Mouse (Mus musculus) forebrain, embryonic 15.5 days (tissue): ENCODE measurements around the gene Ovca2. TPM values are rescaled to one million over a fixed set of nuclear protein-coding genes. Genes with fewer than 3 reads are reported as not detected.
A peak's percentile ranks its signal among the peaks of the same experiment; 100 is the strongest.
"Not testable (repeated sequence)": the region's sequence is repeated elsewhere in the genome, so short reads cannot be mapped to it uniquely, and the experiment has no call there.

Experiments used
- ATAC-seq: fragments of 200-750 bp; cut with Nextera tagmentation; replicated peaks from 2 replicates; pipeline ENCODE4 v1.8.0; 2017; ENCODE audit warnings: mild to moderate bottlenecking, moderate TSS enrichment, moderate library complexity
- H3K27ac ChIP-seq: fragments of 300-500 bp; sonication (generic); replicated peaks from 2 replicates; pipeline ENCODE4 v1.5.1; 2015; ENCODE audit warnings: mild to moderate bottlenecking, inconsistent platforms
- H3K27me3 ChIP-seq: fragments of 300-500 bp; sonication (generic); 2 replicates; pipeline ENCODE4 v1.6.1; 2015; ENCODE audit warnings: inconsistent platforms
- H3K36me3 ChIP-seq: fragments of 300-500 bp; sonication (generic); 2 replicates; pipeline ENCODE4 v1.6.1; 2015; ENCODE audit warnings: mild to moderate bottlenecking, inconsistent platforms
- H3K4me1 ChIP-seq: fragments of 300-500 bp; sonication (generic); 2 replicates; pipeline ENCODE4 v1.6.1; 2015; ENCODE audit warnings: inconsistent platforms
- H3K4me2 ChIP-seq: fragments of 300-500 bp; sonication (generic); replicated peaks from 2 replicates; pipeline ENCODE4 v1.6.1; 2015; ENCODE audit warnings: mild to moderate bottlenecking, inconsistent platforms
- H3K4me3 ChIP-seq: fragments of 300-500 bp; sonication (generic); 2 replicates; pipeline ENCODE4 v1.5.1; 2015; ENCODE audit warnings: mild to moderate bottlenecking, inconsistent platforms
- H3K9ac ChIP-seq: fragments of 300-500 bp; sonication (generic); replicated peaks from 2 replicates; pipeline ENCODE4 v1.6.1; 2015; ENCODE audit warnings: mild to moderate bottlenecking, inconsistent platforms
- H3K9me3 ChIP-seq: fragments of 300-500 bp; sonication (generic); 2 replicates; pipeline ENCODE4 v1.6.1; 2016; ENCODE audit warnings: inconsistent platforms
- WGBS: fragments of 180-500 bp; shearing (Covaris S2); methylation state at CpG from one replicate; pipeline ENCODE4 v1.1.7; 2015; ENCODE audit warnings: mixed read lengths; 5-methylcytosine and 5-hydroxymethylcytosine counted together
- polyA plus RNA-seq: library from polyadenylated mRNA; unstranded; fragments of >200 nt; fragmentation: Nextera tagmentation; extraction: Ambion mirVana; gene quantifications from 2 replicates; pipeline ENCODE4 v1.2.1, GENCODE M21; 2015

The Ovca2 gene
- polyA plus RNA-seq, 1 experiment from 2014 or later = 15.4 TPM

DNA sequence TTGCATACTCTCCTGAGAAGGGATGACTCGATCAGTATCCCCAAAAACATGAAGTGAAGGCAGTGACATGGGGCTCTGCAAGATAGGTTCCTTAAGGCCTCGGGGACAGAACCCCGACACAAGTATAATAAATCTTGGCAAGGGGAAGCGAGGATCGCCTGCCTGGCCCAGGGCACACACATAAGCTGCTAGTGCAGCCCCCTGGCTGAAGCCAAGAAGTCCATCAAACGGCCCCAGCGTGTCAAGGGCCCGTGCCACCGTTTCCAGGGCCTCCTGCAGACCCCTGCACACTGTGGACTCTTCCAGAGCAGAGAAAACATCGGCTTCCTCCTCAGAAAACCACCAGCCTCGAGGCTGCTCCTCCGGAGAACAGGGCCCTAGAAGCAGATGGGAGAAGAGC, 624 bp downstream of the Ovca2 start:
- Histone ChIP-seq H3K27me3 (no peaks in the 10 kb centered on the region), H3K4me3 (peak overlapping the region; percentile 77), H3K9ac (peak overlapping the region; percentile 81), H3K36me3 (peaks cover 5% of the 10 kb centered on the region; the same call in 1 of the 2 replicates), H3K9me3 (no peaks in the 10 kb centered on the region), H3K4me1 (peaks cover 26% of the 10 kb centered on the region), H3K27ac (peak overlapping the region; percentile 97), H3K4me2 (peak overlapping the region; percentile 88)
- WGBS = 58% methylated on average over 12 of the region's 12 CpGs
- ATAC-seq = no peak

DNA sequence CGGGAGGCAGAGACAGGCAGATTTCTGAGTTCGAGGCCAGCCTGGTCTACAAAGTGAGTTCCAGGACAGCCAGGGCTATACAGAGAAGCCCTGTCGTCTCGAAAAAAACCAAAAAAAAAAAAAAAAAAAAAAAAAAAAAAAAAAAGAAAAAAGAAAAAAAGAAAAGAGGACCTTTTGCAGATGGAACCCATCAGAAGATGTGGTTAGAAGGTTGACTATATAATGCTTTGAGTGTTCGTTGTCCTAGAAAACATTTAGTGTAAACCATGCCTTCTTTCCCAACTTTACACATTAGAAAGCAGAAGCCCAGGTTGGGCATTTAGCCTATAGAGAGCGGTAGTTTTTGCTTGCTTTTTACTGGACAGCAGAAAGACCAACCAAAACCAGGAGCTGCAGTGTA, 4.1 kb downstream of the Ovca2 start:
- H3K36me3 ChIP-seq, H3K9me3 ChIP-seq, H3K27ac ChIP-seq, H3K4me2 ChIP-seq, H3K4me3 ChIP-seq, ATAC-seq, H3K9ac ChIP-seq: not testable (repeated sequence)
- peaks cover 50% of the 10 kb centered on the region for H3K4me1 ChIP-seq
- peaks cover 19% of the 10 kb centered on the region; the same call in 1 of the 2 replicates for H3K27me3 ChIP-seq
- 72% methylated on average over 6 of the region's 6 CpGs for WGBS

DNA sequence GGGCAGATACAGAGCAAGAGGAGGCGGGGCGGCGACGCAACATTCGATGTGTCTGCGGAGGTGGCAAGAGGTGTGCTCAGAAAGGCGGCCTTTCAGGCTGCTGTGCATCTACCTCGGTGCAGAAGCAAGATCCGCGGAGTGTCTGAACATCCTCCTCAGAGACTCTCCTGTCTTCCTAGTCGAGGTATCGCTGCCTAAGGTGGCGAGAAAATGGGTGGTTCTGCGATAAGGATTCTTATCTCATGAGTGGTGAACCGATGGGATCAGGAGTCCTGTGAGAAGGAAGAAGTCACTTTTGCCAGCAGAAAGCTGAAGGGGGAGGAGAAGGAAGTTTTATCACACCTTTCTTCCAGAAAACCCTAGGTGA, 4.9 kb downstream of the Ovca2 start:
- no peak for ATAC-seq
- Histone ChIP-seq H3K9ac (peak overlapping the region; percentile 56), H3K9me3 (no peaks in the 10 kb centered on the region), H3K4me3 (peak overlapping the region; percentile 83), H3K36me3 (peaks cover 5% of the 10 kb centered on the region; the same call in 1 of the 2 replicates), H3K4me2 (peak overlapping the region; percentile 79), H3K27me3 (peaks cover 27% of the 10 kb centered on the region), H3K27ac (peak overlapping the region; percentile 73), H3K4me1 (peaks cover 52% of the 10 kb centered on the region)
- 2% methylated on average over 15 of the region's 15 CpGs for WGBS

DNA sequence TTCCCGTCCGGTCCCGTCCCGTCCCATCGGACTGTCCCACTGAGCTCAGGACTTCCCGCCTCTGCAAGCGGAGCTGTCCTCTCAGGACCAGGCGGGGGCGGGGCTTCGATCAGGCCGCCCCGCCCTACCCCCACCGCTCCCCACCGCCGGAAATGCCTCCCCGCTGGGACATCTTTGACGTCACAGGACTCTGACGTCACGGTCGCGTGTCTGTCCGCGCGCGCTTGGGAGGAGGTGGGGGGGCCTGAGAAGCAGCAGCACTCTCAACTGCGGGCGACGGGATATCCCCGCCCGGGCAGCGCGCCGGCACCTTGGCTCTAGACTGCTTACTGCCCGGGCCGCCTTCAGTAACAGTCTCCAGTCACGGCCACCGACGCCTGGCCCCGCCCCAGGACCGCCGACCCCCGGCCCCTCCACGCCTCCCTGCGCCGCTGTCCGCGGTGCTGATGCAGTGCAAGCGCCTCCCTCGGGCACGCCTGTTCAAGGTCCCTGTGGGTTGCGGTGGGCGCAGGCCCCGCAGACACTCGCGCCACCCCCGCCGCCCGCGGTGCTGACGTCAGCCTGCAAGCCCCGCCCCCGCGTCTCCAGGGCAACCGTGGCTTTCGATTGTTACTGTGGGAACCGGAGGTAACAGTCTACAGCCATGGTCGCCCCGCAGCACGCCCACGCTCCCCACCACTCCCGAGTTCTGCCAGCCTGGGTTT, 5.4 kb downstream of the Ovca2 start:
- Histone ChIP-seq H3K27ac (peak overlapping the region; percentile 73), H3K27me3 (peaks cover 31% of the 10 kb centered on the region), H3K36me3 (peaks cover 5% of the 10 kb centered on the region; the same call in 1 of the 2 replicates), H3K4me1 (peaks cover 57% of the 10 kb centered on the region), H3K9ac (peak overlapping the region; percentile 56), H3K4me3 (peak overlapping the region; percentile 83), H3K9me3 (no peaks in the 10 kb centered on the region), H3K4me2 (peak overlapping the region; percentile 79)
- peak; percentile 60 for ATAC-seq
- under 1% methylated on average over 71 of the region's 71 CpGs for WGBS

DNA sequence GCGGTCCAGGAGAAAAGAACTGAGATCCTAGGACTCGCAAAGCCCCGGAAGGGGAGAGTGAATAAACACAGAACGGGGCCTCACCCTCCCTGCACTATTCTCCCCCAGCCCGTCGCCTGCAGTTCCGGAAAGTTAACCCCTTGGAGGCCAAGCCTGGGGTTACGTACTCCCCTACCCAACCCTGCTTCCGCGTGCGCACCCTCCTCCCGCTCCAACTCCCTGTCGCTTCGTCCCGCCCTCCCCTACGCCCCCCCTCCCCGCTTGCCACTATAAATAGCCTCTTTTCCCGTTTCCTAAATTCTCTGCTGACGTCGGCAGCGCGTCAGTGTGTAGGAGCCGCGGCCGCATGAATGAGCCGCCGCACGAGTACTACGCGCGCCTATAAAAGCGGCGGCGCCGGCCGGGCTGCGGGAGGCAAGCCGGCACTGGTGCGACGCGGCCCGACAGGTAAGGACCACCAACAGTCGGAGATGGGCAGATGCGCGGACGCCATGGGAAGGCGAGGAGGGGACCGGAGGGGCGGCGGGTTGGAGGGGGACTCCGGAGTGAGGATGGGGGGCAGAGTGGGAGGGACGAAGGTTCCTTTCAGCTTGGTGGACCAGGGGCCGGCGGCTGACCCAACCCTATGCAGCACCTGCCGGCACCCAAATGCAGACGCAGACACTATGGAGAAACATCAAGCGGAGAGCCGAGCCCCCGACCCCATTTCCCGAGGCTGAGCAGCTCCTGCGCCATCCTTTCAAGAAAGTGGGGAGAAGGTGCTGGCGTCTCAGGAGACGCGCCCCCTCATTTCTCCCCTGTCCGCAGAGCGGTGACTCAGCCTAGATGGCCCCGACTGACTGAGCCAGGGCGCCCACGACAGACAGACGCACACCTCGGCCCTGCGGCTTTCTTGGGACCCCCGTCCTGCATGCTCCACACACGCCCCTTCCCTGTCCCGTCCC, 6.2 kb downstream of the Ovca2 start:
- Histone ChIP-seq H3K36me3 (peaks cover 5% of the 10 kb centered on the region; the same call in 1 of the 2 replicates), H3K4me1 (peaks cover 56% of the 10 kb centered on the region), H3K27ac (no peak overlapping the region), H3K9me3 (no peaks in the 10 kb centered on the region), H3K4me2 (peak overlapping the region; percentile 79), H3K4me3 (peak overlapping the region; percentile 83), H3K27me3 (peaks cover 39% of the 10 kb centered on the region), H3K9ac (peak overlapping the region; percentile 56)
- under 1% methylated on average over 73 of the region's 75 CpGs for WGBS
- ATAC-seq = peak; percentile 43

DNA sequence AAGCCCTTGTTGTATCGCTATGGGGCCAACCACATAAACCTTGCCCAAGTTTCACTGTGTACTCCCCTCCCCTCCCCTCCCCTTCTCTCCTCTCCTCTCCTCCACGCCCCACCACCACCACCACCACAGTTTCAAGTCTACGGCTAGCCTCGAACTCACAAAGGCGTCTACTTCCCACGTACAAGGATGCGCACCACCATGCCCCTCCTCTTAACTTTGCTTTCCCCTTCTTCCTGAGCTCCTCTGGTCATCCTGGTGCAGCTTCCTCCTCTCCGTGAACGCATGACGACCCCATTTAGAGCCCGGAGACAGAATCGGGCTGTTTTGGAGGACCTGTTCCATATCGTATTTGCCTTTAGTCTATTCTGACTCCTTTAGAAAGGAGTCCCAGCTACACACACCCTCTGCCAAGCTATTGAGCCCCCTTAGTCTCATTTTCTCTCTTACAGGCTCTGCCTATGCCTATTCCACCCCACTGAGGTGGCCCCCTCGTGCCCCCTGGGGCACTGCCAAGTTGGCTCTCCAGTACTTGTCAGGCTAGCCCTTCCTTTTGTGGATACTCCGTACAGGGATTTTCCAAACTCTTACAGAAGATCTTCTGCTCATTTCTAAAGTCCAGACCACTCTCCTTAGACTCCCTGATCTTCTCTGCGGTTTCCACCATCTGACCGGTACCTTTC, 7.3 kb downstream of the Ovca2 start:
- peaks cover 49% of the 10 kb centered on the region for H3K27me3 ChIP-seq
- peak overlapping the region; percentile 83 for H3K4me3 ChIP-seq

DNA sequence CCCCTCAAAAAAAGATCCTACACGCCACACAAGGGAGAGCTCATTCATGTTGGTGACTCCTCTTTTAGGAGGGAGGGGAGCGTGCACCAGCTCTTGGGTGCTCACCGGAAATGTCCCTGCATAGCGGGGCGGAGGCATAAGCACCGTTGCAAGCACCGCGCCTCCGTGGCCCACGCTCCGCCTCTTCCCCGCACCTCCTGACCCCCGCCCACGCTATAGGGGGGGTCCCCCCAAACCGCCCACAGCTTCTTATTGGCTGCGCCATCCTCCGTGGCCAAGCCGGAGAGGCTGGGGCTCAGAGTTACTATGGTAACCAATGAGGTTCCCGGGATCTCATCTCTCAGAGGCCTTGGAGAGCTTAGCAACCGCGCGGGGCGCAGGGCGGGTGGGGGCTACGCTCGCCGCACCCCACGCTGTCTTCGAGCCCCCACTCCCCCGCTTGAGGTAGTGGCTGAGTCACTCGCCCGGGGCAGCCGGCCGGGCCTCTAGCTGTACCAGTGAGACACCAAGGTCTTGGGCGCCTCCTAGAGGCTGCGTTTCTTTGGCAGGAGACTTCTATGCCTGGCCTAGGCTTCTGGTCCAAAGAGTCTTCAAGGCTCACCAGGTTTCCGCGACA, 8.4 kb downstream of the Ovca2 start:
- H3K9ac ChIP-seq = peak overlapping the region; percentile 4
- peak overlapping the region; percentile 45 for H3K4me3 ChIP-seq
- under 1% methylated on average over 38 of the region's 38 CpGs for WGBS
- peak; percentile 69 for ATAC-seq
- peak overlapping the region; percentile 7; the same call in 1 of the 2 replicates for H3K27ac ChIP-seq
- H3K4me1 ChIP-seq = peaks cover 77% of the 10 kb centered on the region
- H3K9me3 ChIP-seq = no peaks in the 10 kb centered on the region
- peak overlapping the region; percentile 86 for H3K4me2 ChIP-seq
- H3K27me3 ChIP-seq = peaks cover 60% of the 10 kb centered on the region
- H3K36me3 ChIP-seq = no peaks in the 10 kb centered on the region

More for the DNA sequence above, 7.3 kb downstream of the Ovca2 start:
- Histone ChIP-seq H3K9me3 (no peaks in the 10 kb centered on the region), H3K36me3 (no peaks in the 10 kb centered on the region), H3K4me2 (peak overlapping the region; percentile 86), H3K4me1 (peaks cover 66% of the 10 kb centered on the region), H3K9ac (no peak overlapping the region), H3K27ac (no peak overlapping the region)
- 4% methylated on average over 17 of the region's 17 CpGs for WGBS
- ATAC-seq = no peak

DNA sequence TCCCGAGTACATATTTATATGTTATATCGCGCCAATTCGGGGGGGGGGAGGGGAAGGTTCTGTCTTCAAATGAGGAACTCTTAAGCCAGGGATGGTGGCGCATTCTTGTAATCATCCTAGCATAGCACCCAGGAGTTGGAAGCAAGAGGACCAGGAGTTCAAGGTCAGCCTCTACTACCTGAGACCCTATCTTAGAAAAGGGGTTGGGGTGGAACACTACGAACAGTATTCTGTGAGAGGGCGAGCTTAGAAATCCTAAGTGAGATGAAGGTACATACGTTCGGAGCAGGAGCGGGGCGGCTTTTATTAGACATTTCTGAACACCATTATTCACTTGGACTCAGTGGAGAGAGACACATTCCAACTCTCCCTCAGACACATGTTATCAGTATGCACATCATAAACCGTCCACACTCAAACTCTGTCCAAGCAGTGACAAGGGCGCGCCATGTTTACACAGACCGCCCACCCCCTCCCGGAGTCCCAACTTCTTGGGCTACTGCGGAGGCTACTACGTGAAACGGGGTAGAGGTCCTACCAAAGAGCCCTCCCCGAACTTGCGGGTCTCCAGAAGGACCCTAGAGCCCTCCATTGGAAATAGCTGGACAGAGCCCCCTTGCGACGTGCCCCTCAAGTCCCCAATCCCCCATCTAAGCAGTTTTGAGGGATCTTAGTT, 9.1 kb downstream of the Ovca2 start, which contains the start of gene Hic1:
Gene Hic1 (minus strand): TSS at position 115 of the 676 bp plus-strand sequence.
- H3K9ac ChIP-seq = peak within 1 kb of the TSS; percentile 25
- H3K36me3 ChIP-seq = no peaks in the 10 kb centered on the region
- H3K27me3 ChIP-seq = peaks cover 67% of the 10 kb centered on the region
- WGBS = 5% methylated on average over 23 of the region's 23 CpGs
- peak within 1 kb of the TSS; percentile 45 for H3K4me3 ChIP-seq
- peaks cover 77% of the 10 kb centered on the region for H3K4me1 ChIP-seq
- ATAC-seq = no peak
- H3K27ac ChIP-seq = peak within 1 kb of the TSS; percentile 7; the same call in 1 of the 2 replicates
- H3K9me3 ChIP-seq = no peaks in the 10 kb centered on the region
- H3K4me2 ChIP-seq = peak within 1 kb of the TSS; percentile 86

DNA sequence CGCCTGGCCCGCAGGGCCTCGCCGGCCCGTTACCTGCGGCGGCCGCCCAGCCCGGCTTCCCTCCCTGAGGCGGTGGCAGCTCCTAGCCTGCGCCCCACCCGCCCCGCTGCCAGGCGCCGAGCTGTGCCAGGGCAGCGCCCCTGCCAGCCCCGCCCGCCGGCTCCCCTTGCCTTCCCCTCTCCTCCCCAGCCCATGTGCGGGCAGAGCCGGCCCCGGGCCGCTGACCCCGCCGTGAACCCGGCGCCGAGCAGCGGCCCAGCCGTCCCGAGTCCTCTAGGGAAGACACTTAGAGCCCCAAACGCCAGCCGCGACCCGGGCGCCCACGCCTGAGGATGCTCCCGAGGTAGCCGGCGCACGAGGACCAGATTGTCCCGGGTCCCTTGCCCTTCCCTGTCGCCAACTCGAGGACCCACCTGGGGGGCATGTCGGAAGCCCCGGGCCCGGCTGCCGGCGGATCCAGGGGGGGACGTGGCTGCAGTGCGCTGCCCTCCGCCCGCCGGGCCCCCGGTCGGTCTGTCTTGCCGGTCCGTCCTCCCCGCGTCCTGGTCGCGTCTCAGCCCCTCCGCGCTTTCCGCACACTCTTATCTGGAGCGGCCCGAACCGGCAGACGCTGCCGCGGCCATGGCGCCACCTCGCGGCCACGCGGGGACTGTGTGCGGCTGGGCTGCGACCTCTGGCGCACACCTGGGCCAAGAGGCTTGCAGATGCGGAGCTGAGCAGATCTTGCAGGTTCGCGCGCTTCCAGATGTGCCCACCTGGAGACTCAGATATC, 9.9 kb downstream of the Ovca2 start:
- no peaks in the 10 kb centered on the region for H3K36me3 ChIP-seq
- 0 out of 2 replicates have a peak, but pooled peaks have one; percentile 13 for ATAC-seq
- H3K9me3 ChIP-seq = no peaks in the 10 kb centered on the region
- peak overlapping the region; percentile 86 for H3K4me2 ChIP-seq
- no peak overlapping the region for H3K27ac ChIP-seq
- H3K27me3 ChIP-seq = peaks cover 74% of the 10 kb centered on the region
- H3K4me1 ChIP-seq = peaks cover 71% of the 10 kb centered on the region
- H3K9ac ChIP-seq = peak overlapping the region; percentile 25
- peak overlapping the region; percentile 45 for H3K4me3 ChIP-seq
- under 1% methylated on average over 71 of the region's 83 CpGs for WGBS
